Mouse (Mus musculus) heart, embryonic 11.5 days (tissue): ENCODE results near the gene 4930595D18Rik. TPM values are rescaled to one million over a fixed set of nuclear protein-coding genes. Genes with fewer than 3 reads are reported as not detected.

Source experiments
- ATAC-seq: fragments of 200-750 bp; cut with Nextera tagmentation; replicated peaks from 2 replicates; pipeline ENCODE4 v1.8.0; 2017; ENCODE audit warnings: moderate library complexity; ENCODE audit not compliant: insufficient number of reproducible peaks, low FRiP score, low TSS enrichment
- H3K27ac ChIP-seq: fragments of 300-500 bp; sonication (generic); 2 replicates; pipeline ENCODE4 v1.5.1; 2014; ENCODE audit warnings: mild to moderate bottlenecking, low read depth, low read length
- H3K27me3 ChIP-seq: fragments of 300-500 bp; sonication (generic); 2 replicates; pipeline ENCODE4 v1.6.1; 2014; ENCODE audit warnings: mild to moderate bottlenecking, low read length, mixed read lengths; ENCODE audit not compliant: control insufficient read depth, insufficient read depth
- H3K36me3 ChIP-seq: fragments of 300-500 bp; sonication (generic); 2 replicates; pipeline ENCODE4 v1.6.1; 2014; ENCODE audit warnings: mild to moderate bottlenecking, low read length, moderate library complexity, mixed read lengths; ENCODE audit not compliant: control insufficient read depth, insufficient read depth
- H3K4me1 ChIP-seq: fragments of 300-500 bp; sonication (generic); 2 replicates; pipeline ENCODE4 v1.6.1; 2014; ENCODE audit warnings: low read length; ENCODE audit not compliant: control insufficient read depth, insufficient read depth
- H3K4me2 ChIP-seq: fragments of 300-500 bp; sonication (generic); 2 replicates; pipeline ENCODE4 v1.6.1; 2014; ENCODE audit warnings: mild to moderate bottlenecking, moderate library complexity
- H3K4me3 ChIP-seq: fragments of 300-500 bp; sonication (generic); 2 replicates; pipeline ENCODE4 v1.5.1; 2014; ENCODE audit warnings: low read depth, low read length
- H3K9ac ChIP-seq: fragments of 300-500 bp; sonication (generic); 2 replicates; pipeline ENCODE4 v1.6.1; 2014; ENCODE audit warnings: mild to moderate bottlenecking, low read depth, low read length, moderate library complexity
- H3K9me3 ChIP-seq: fragments of 300-500 bp; sonication (generic); replicated peaks from 2 replicates; pipeline ENCODE4 v1.6.1; 2016; ENCODE audit warnings: low read length; ENCODE audit not compliant: control insufficient read depth
- WGBS: fragments of 180-500 bp; shearing (Covaris S2); extraction: QIAGEN DNeasy Blood & Tissue Kit; methylation state at CpG from one replicate; pipeline ENCODE4 v1.1.7; 2014; ENCODE audit not compliant: insufficient replicate concordance; 5-methylcytosine and 5-hydroxymethylcytosine counted together
- polyA plus RNA-seq: library from polyadenylated mRNA; unstranded; fragments of >200 nt; fragmentation: Nextera tagmentation; extraction: Ambion mirVana; gene quantifications from 2 replicates; pipeline ENCODE4 v1.2.1, GENCODE M21; 2014

Gene 4930595D18Rik
- polyA plus RNA-seq, 1 experiment from 2014 or later = not detected

- H3K4me2 ChIP-seq = no peak overlapping the region
- H3K27ac ChIP-seq = no peak overlapping the region
- H3K36me3 ChIP-seq = no peaks in the 10 kb centered on the region
- 52% methylated on average over 2 of the region's 2 CpGs for WGBS
- no peak for ATAC-seq
- H3K27me3 ChIP-seq = no peaks in the 10 kb centered on the region
- H3K9me3 ChIP-seq = no peaks in the 10 kb centered on the region
- peaks cover 5% of the 10 kb centered on the region; the same call in 1 of the 2 replicates for H3K4me1 ChIP-seq
- no peak overlapping the region for H3K9ac ChIP-seq
- no peak overlapping the region for H3K4me3 ChIP-seq
Measured at GRCm38 (mm10) chr12:111137079-111137478, 47.2 kb downstream of the 4930595D18Rik start.

- no peak overlapping the region for H3K27ac ChIP-seq
- WGBS = 81% methylated on average over 3 of the region's 3 CpGs
- no peaks in the 10 kb centered on the region for H3K36me3 ChIP-seq
- H3K9ac ChIP-seq = no peak overlapping the region
- peaks cover 5% of the 10 kb centered on the region; the same call in 1 of the 2 replicates for H3K4me1 ChIP-seq
- H3K27me3 ChIP-seq = no peaks in the 10 kb centered on the region
- H3K4me3 ChIP-seq = no peak overlapping the region
- no peak for ATAC-seq
- H3K4me2 ChIP-seq = no peak overlapping the region
- H3K9me3 ChIP-seq = no peaks in the 10 kb centered on the region
Measured at GRCm38 (mm10) chr12:111135953-111136352, 48.3 kb downstream of the 4930595D18Rik start.

GRCm38 (mm10) chr12:111134791-111135733, 49.2 kb downstream of the 4930595D18Rik start:
- H3K9me3 ChIP-seq = no peaks in the 10 kb centered on the region
- ATAC-seq = no peak; the same call in 1 of the 2 replicates
- no peaks in the 10 kb centered on the region for H3K27me3 ChIP-seq
- no peak overlapping the region for H3K27ac ChIP-seq
- peaks cover 5% of the 10 kb centered on the region; the same call in 1 of the 2 replicates for H3K4me1 ChIP-seq
- H3K4me2 ChIP-seq = no peak overlapping the region
- WGBS = 52% methylated on average over 19 of the region's 19 CpGs
- no peaks in the 10 kb centered on the region for H3K36me3 ChIP-seq
- H3K9ac ChIP-seq = no peak overlapping the region
- H3K4me3 ChIP-seq = no peak overlapping the region

- no peak overlapping the region for H3K4me2 ChIP-seq
- H3K4me1 ChIP-seq = peaks cover 5% of the 10 kb centered on the region; the same call in 1 of the 2 replicates
- no peaks in the 10 kb centered on the region for H3K9me3 ChIP-seq
- H3K4me3 ChIP-seq = no peak overlapping the region
- no peaks in the 10 kb centered on the region for H3K27me3 ChIP-seq
- H3K9ac ChIP-seq = no peak overlapping the region
- H3K36me3 ChIP-seq = no peaks in the 10 kb centered on the region
- WGBS = 78% methylated on average over 7 of the region's 7 CpGs
- no peak overlapping the region for H3K27ac ChIP-seq
- ATAC-seq = no peak
Measured at GRCm38 (mm10) chr12:111134169-111134568, 50.1 kb downstream of the 4930595D18Rik start.

GRCm38 (mm10) chr12:111125666-111126065, 58.6 kb downstream of the 4930595D18Rik start:
- H3K4me3 ChIP-seq = no peak overlapping the region
- H3K9me3 ChIP-seq = no peaks in the 10 kb centered on the region
- no peak overlapping the region for H3K27ac ChIP-seq
- H3K4me2 ChIP-seq = no peak overlapping the region
- ATAC-seq = no peak
- H3K36me3 ChIP-seq = 0 out of 2 replicates have a peak, but pooled peaks cover 2% of the 10 kb centered on the region
- no peaks in the 10 kb centered on the region for H3K27me3 ChIP-seq
- 75% methylated on average over 6 of the region's 6 CpGs for WGBS
- no peaks in the 10 kb centered on the region for H3K4me1 ChIP-seq
- H3K9ac ChIP-seq = no peak overlapping the region

- Histone ChIP-seq H3K4me3 (no peak overlapping the region), H3K9ac (no peak overlapping the region), H3K4me1 (no peaks in the 10 kb centered on the region), H3K9me3 (no peaks in the 10 kb centered on the region), H3K27ac (no peak overlapping the region), H3K27me3 (no peaks in the 10 kb centered on the region), H3K36me3 (peaks cover 3% of the 10 kb centered on the region; the same call in 1 of the 2 replicates), H3K4me2 (no peak overlapping the region)
- ATAC-seq = no peak
- whole genome bisulfite sequencing = 77% methylated on average over 14 of the region's 14 CpGs
Measured at GRCm38 (mm10) chr12:111124601-111125260, 59.6 kb downstream of the 4930595D18Rik start.

GRCm38 (mm10) chr12:111122332-111122852, 61.9 kb downstream of the 4930595D18Rik start:
- no peaks in the 10 kb centered on the region for H3K27me3 ChIP-seq
- no peak overlapping the region for H3K4me3 ChIP-seq
- no peaks in the 10 kb centered on the region for H3K9me3 ChIP-seq
- H3K9ac ChIP-seq = no peak overlapping the region
- ATAC-seq = no peak
- H3K4me2 ChIP-seq = no peak overlapping the region
- no peak overlapping the region for H3K27ac ChIP-seq
- peaks cover 12% of the 10 kb centered on the region for H3K36me3 ChIP-seq
- H3K4me1 ChIP-seq = no peaks in the 10 kb centered on the region

- WGBS = 90% methylated on average over 9 of the region's 9 CpGs
- Histone ChIP-seq H3K9me3 (no peaks in the 10 kb centered on the region), H3K27me3 (no peaks in the 10 kb centered on the region), H3K36me3 (peaks cover 23% of the 10 kb centered on the region), H3K4me3 (no peak overlapping the region), H3K27ac (no peak overlapping the region), H3K9ac (no peak overlapping the region), H3K4me1 (no peaks in the 10 kb centered on the region), H3K4me2 (no peak overlapping the region)
- no peak for ATAC-seq
Measured at GRCm38 (mm10) chr12:111120976-111121645, 63.2 kb downstream of the 4930595D18Rik start.
